Mouse (Mus musculus) MEL (cell line): ENCODE measurements around the gene Igsf8.

Experiments
- BHLHE40 ChIP-seq: IDR thresholded peaks from 2 replicates; pipeline ENCODE4 v1.6.1; 2012; ENCODE audit warnings: low read depth, mild to moderate bottlenecking, inconsistent platforms, low read length, improper control_type of control experiment, borderline replicate concordance
- CHD2 ChIP-seq: IDR thresholded peaks from 2 replicates; pipeline ENCODE4 v1.6.1; 2011; ENCODE audit warnings: low read length, improper control_type of control experiment
- ELF1 ChIP-seq: IDR thresholded peaks from 2 replicates; pipeline ENCODE4 v1.6.1; 2014; ENCODE audit warnings: low read depth, mild to moderate bottlenecking, inconsistent platforms, low read length, improper control_type of control experiment, moderate library complexity
- HCFC1 ChIP-seq: IDR thresholded peaks from 2 replicates; pipeline ENCODE4 v1.6.1; 2012; ENCODE audit warnings: low read depth, mild to moderate bottlenecking, inconsistent platforms, low read length, improper control_type of control experiment, moderate library complexity
- KAT2A ChIP-seq: conservative IDR thresholded peaks from 2 replicates; pipeline ENCODE4 v1.6.1; 2012; ENCODE audit warnings: low read depth, low read length, improper control_type of control experiment, inconsistent platforms
- MAFK ChIP-seq: IDR thresholded peaks from 2 replicates; pipeline ENCODE4 v1.6.1; 2011; ENCODE audit warnings: low read depth, mild to moderate bottlenecking, low read length, improper control_type of control experiment, borderline replicate concordance
- MAX ChIP-seq: IDR thresholded peaks from 2 replicates; pipeline ENCODE4 v1.6.1; 2011; ENCODE audit warnings: low read length, improper control_type of control experiment
- NRF1 ChIP-seq: IDR thresholded peaks from 2 replicates; pipeline ENCODE4 v1.6.1; 2014; ENCODE audit warnings: low read depth, mild to moderate bottlenecking, inconsistent platforms, low read length, improper control_type of control experiment, moderate library complexity; ENCODE audit not compliant: poor library complexity, insufficient read depth, severe bottlenecking
- POLR2AphosphoS2 ChIP-seq: IDR thresholded peaks from 2 replicates; pipeline ENCODE4 v1.6.1; 2011; ENCODE audit warnings: low read length, improper control_type of control experiment
- RAD21 ChIP-seq: IDR thresholded peaks from 2 replicates; pipeline ENCODE4 v1.6.1; 2011; ENCODE audit warnings: mild to moderate bottlenecking, low read depth, low read length, improper control_type of control experiment
- SMC3 ChIP-seq: IDR thresholded peaks from 2 replicates; pipeline ENCODE4 v1.6.1; 2011; ENCODE audit warnings: low read depth, low read length, improper control_type of control experiment
- ZNF384 ChIP-seq: IDR thresholded peaks from 2 replicates; pipeline ENCODE4 v1.6.1; 2012; ENCODE audit warnings: low read depth, mild to moderate bottlenecking, inconsistent platforms, low read length, improper control_type of control experiment

DNA sequence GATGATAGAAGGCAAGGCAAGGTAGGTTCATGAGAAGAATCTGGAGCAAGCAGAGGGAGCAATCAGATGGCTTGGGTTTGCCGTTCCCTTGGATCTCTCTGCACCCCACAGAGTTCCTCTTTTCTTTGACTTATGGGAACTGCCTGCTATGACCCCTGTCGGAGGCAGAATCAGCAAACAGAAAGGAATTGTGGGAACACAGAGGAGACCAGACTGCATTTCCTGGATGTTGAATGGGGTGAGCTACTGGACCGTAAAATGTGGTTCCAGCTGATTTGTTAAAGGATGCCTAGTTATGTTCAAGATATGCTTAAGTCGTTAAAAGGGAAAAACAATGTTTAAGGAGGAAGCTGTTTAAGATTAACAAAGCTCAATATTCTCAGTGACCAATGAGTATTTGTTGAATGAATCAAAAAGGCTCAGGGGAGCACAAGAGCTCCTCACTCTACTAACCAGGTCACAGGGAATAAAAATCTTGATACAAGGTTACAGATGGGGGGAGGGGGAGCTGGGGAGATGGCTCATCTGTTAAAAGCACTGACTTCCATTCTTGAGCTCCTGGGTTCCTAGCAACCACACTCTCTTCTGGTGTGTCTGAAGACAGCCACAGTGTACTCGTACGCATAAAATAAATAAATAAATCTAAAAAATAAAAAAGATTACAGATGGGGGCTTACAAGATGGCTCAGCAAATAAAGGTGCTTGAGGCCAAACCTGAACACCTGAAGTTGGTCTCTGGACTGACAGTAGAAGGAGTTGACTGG, 20.3 kb upstream of the Igsf8 start:
- no peak for TF ChIP-seq NRF1
- TF ChIP-seq MAX: no peak
- TF ChIP-seq BHLHE40: no peak
- TF ChIP-seq MAFK: no peak
- no peak for TF ChIP-seq KAT2A
- TF ChIP-seq RAD21: no peak; the same call in 1 of the 2 replicates
- TF ChIP-seq ZNF384: peak; percentile 95
- TF ChIP-seq HCFC1: 0 out of 2 replicates have a peak, but pooled peaks have one; percentile 23
- TF ChIP-seq POLR2AphosphoS2: no peak
- TF ChIP-seq ELF1: peak; percentile 27; the same call in 1 of the 2 replicates
- no peak for TF ChIP-seq SMC3
- no peak for TF ChIP-seq CHD2
